In the genomic region with DNA sequence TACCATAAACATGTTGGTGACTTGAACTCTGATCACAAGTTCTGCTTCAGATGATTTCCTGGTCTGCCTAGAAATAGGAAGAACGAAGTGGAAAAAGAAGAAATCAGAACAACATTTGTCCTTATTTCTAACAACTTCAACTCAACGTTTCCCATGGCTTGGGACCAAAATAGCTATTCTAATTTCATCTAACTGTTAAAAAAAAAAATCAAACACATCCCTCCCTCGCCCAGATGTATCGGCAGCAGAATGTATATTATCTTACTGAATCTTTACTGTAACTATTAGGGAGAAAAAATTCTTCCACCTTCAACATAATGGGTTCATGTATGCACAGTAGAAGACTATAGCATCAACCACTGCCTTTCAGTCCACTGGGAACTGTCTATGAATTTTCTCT, we compare ENCODE assay signal across 35 mouse cellular contexts.
"Had no signal": no experiment of that assay in that cellular context is flagged by ENCODE, and none has a peak within 500 bp of the region (broad histone marks: within the 10 kb centered on the region; RNA-seq: fewer than 3 reads in every experiment).

No protein-coding gene starts in this region.

- DNase-seq: heart, postnatal 10 days; heart, postnatal 14 days; heart, postnatal 36 days; heart, postnatal 4 days; kidney, adult 11 months; kidney, adult 18-20 months; kidney, adult 2 months; kidney, adult 8-10 months; kidney, adult 9 months; kidney, postnatal 10 days; kidney, postnatal 14 days; kidney, postnatal 25 days; kidney, postnatal 36 days; kidney, postnatal 4 days; layer of hippocampus, adult 9-11 months; layer of hippocampus, postnatal 36 days had no signal

- H3K27ac ChIP-seq: heart, embryonic 10.5 days; heart, embryonic 13.5 days; heart, embryonic 15.5 days; hindbrain, embryonic 10.5 days; hindbrain, embryonic 12.5 days; hindbrain, embryonic 13.5 days; hindbrain, embryonic 14.5 days; hindbrain, embryonic 15.5 days; hindbrain, postnatal 0 days; intestine, embryonic 15.5 days; kidney, embryonic 15.5 days; kidney, postnatal 0 days; layer of hippocampus, adult 2 months had no signal

- H3K9me3 ChIP-seq: heart, embryonic 10.5 days; heart, embryonic 12.5 days; heart, embryonic 13.5 days; heart, embryonic 15.5 days; hindbrain, embryonic 10.5 days; hindbrain, embryonic 12.5 days; hindbrain, embryonic 13.5 days; hindbrain, embryonic 15.5 days; intestine, embryonic 15.5 days; kidney, embryonic 15.5 days had no signal

- H3K27me3 ChIP-seq: heart, embryonic 12.5 days; heart, embryonic 13.5 days; heart, embryonic 15.5 days; hindbrain, embryonic 12.5 days; hindbrain, embryonic 13.5 days; hindbrain, embryonic 15.5 days; intestine, embryonic 15.5 days; kidney, embryonic 15.5 days had no signal

- H3K4me2 ChIP-seq: heart, embryonic 11.5 days; heart, embryonic 12.5 days; heart, embryonic 13.5 days; heart, embryonic 15.5 days; hindbrain, embryonic 12.5 days; hindbrain, embryonic 13.5 days; hindbrain, embryonic 14.5 days; hindbrain, embryonic 15.5 days; intestine, embryonic 15.5 days; kidney, embryonic 15.5 days had no signal

- H3K4me1 ChIP-seq: heart, embryonic 10.5 days; heart, embryonic 12.5 days; heart, embryonic 13.5 days; heart, embryonic 15.5 days; hindbrain, embryonic 10.5 days; hindbrain, embryonic 12.5 days; hindbrain, embryonic 13.5 days; hindbrain, embryonic 15.5 days; intestine, embryonic 15.5 days; kidney, embryonic 15.5 days had no signal

- H3K36me3 ChIP-seq: heart, embryonic 10.5 days; heart, embryonic 12.5 days; heart, embryonic 13.5 days; heart, embryonic 15.5 days; hindbrain, embryonic 10.5 days; hindbrain, embryonic 12.5 days; hindbrain, embryonic 13.5 days; hindbrain, embryonic 15.5 days; intestine, embryonic 15.5 days; kidney, embryonic 15.5 days had no signal

- ATAC-seq: hindbrain, embryonic 16.5 days; hindbrain, postnatal 0 days; inflammation-experienced regulatory T-cells, adult 6 months; intestine, embryonic 15.5 days; intestine, embryonic 16.5 days; intestine, postnatal 0 days had no signal

- H3K9ac ChIP-seq: heart, embryonic 12.5 days; heart, embryonic 13.5 days; heart, embryonic 15.5 days; hindbrain, embryonic 12.5 days; hindbrain, embryonic 13.5 days; hindbrain, embryonic 14.5 days; hindbrain, embryonic 15.5 days; intestine, embryonic 15.5 days; kidney, embryonic 15.5 days had no signal

- H3K4me3 ChIP-seq: heart, embryonic 10.5 days; heart, embryonic 12.5 days; heart, embryonic 13.5 days; heart, embryonic 15.5 days; hindbrain, embryonic 10.5 days; hindbrain, embryonic 12.5 days; hindbrain, embryonic 13.5 days; hindbrain, embryonic 15.5 days; intestine, embryonic 15.5 days; kidney, embryonic 15.5 days; layer of hippocampus, adult 2 months had no signal
